18 mouse cellular contexts compared by ENCODE assay signal in genomic region chr4:41681176-41681575, GRCm38 (mm10). TPM values are rescaled to one million over a fixed set of nuclear protein-coding genes. Genes with fewer than 3 reads are reported as not detected.
A peak's percentile ranks its signal among the peaks of the same experiment; 100 is the strongest.
DNase-seq lines count a peak whose midpoint lies in the region; ATAC-seq lines count a peak whose summit lies in the region.
"Had no signal": no experiment of that assay in that cellular context is flagged by ENCODE, and none has a peak within 500 bp of the region (broad histone marks: within the 10 kb centered on the region; RNA-seq: fewer than 3 reads in every experiment).

No protein-coding gene starts in this region.

- H3K9me3 ChIP-seq in forebrain, embryonic 10.5 days = no peaks in the 10 kb centered on the region
- no peaks in the 10 kb centered on the region for H3K9me3 ChIP-seq in forebrain, embryonic 16.5 days (ENCODE audit: control insufficient read depth, low read length)
- H3K9me3 ChIP-seq in forebrain, embryonic 13.5 days (replicated peaks) = no peaks in the 10 kb centered on the region
- H3K9me3 ChIP-seq: heart, embryonic 13.5 days; stomach, embryonic 15.5 days had no signal

- peaks cover 32% of the 10 kb centered on the region for H3K27me3 ChIP-seq in forebrain, embryonic 10.5 days (ENCODE audit: poor library complexity, severe bottlenecking)
- H3K27me3 ChIP-seq in forebrain, embryonic 16.5 days (replicated peaks; ENCODE audit: control insufficient read depth, insufficient read depth, low read length) = no peaks in the 10 kb centered on the region
- no peaks in the 10 kb centered on the region for H3K27me3 ChIP-seq in forebrain, embryonic 13.5 days
- H3K27me3 ChIP-seq: Patski; stomach, embryonic 15.5 days had no signal

- H3K36me3 ChIP-seq in forebrain, embryonic 10.5 days (replicated peaks) = peaks cover 54% of the 10 kb centered on the region
- no peaks in the 10 kb centered on the region for H3K36me3 ChIP-seq in forebrain, embryonic 16.5 days (ENCODE audit: control insufficient read depth, insufficient read depth)
- 0 out of 2 replicates have a peak, but pooled peaks cover 8% of the 10 kb centered on the region for H3K36me3 ChIP-seq in forebrain, embryonic 13.5 days (ENCODE audit: poor library complexity, severe bottlenecking)
- H3K36me3 ChIP-seq: heart, embryonic 13.5 days; stomach, embryonic 15.5 days had no signal

- DNase-seq in forebrain, embryonic 10.5 days (ENCODE audit: extremely low spot score, low spot score) = no peak
- DNase-seq in layer of hippocampus, adult 8-10 months (ENCODE audit: low spot score in 2 of 2) = peak; percentile 60 to 70
- DNase-seq in layer of hippocampus, postnatal 25 days (ENCODE audit: extremely low spot score in 1 of 2, low spot score in 1 of 2) = no peak
- DNase-seq in brain, adult 2 months (ENCODE audit: low read depth, low spot score) = peak; percentile 87
- DNase-seq in urinary bladder, postnatal 14 days (ENCODE audit: low spot score) = no peak
- DNase-seq: adrenal gland, postnatal 14 days; heart, adult 11 months; heart, postnatal 4 days; lung, adult 18-20 months had no signal

- peak overlapping the region; percentile 12; the same call in 1 of the 2 replicates for H3K27ac ChIP-seq in forebrain, embryonic 10.5 days
- no peak overlapping the region for H3K27ac ChIP-seq in forebrain, embryonic 16.5 days (ENCODE audit: low read length)
- 0 out of 2 replicates have a peak overlapping the region, but pooled peaks have one; percentile 6 for H3K27ac ChIP-seq in forebrain, embryonic 13.5 days
- H3K27ac ChIP-seq: heart, embryonic 13.5 days; stomach, embryonic 15.5 days had no signal

- H3K4me1 ChIP-seq in forebrain, embryonic 10.5 days = peaks cover 87% of the 10 kb centered on the region
- H3K4me1 ChIP-seq in forebrain, embryonic 16.5 days (replicated peaks; ENCODE audit: control insufficient read depth, insufficient read depth, low read length) = peaks cover 65% of the 10 kb centered on the region
- peaks cover 77% of the 10 kb centered on the region for H3K4me1 ChIP-seq in forebrain, embryonic 13.5 days

- no peak overlapping the region for H3K9ac ChIP-seq in forebrain, embryonic 16.5 days (replicated peaks; ENCODE audit: low read depth, low read length)
- no peak overlapping the region for H3K9ac ChIP-seq in forebrain, embryonic 13.5 days
- H3K9ac ChIP-seq: heart, embryonic 13.5 days; stomach, embryonic 15.5 days had no signal

- no peak overlapping the region for H3K4me3 ChIP-seq in forebrain, embryonic 10.5 days
- H3K4me3 ChIP-seq in forebrain, embryonic 16.5 days (replicated peaks; ENCODE audit: low read length) = no peak overlapping the region
- H3K4me3 ChIP-seq in forebrain, embryonic 13.5 days = no peak overlapping the region
- H3K4me3 ChIP-seq: heart, embryonic 13.5 days; stomach, embryonic 15.5 days had no signal

- ATAC-seq in forebrain, embryonic 16.5 days = no peak
- no peak for ATAC-seq in forebrain, embryonic 13.5 days
- ATAC-seq: activated CD4-positive, CD25-positive, alpha-beta regulatory T cell, adult 4 months; intestine, embryonic 16.5 days; Patski had no signal

- no peak overlapping the region for H3K4me2 ChIP-seq in forebrain, embryonic 16.5 days (ENCODE audit: low read length)
- H3K4me2 ChIP-seq in forebrain, embryonic 13.5 days = no peak overlapping the region
- H3K4me2 ChIP-seq: heart, embryonic 13.5 days; stomach, embryonic 15.5 days had no signal

- WGBS in forebrain, embryonic 10.5 days = 81% methylated on average over 4 of the region's 4 CpGs
- WGBS in forebrain, embryonic 16.5 days = 34% methylated on average over 4 of the region's 4 CpGs
- WGBS in forebrain, embryonic 13.5 days = 47% methylated on average over 4 of the region's 4 CpGs

RNA-seq across cellular contexts. Expression of gene Cntfr, which starts 15.7 kb away (rescaled TPM):
- 19.4 and 21.9 TPM in 2 replicates for polyA plus RNA-seq in forebrain, embryonic 10.5 days (2016; fragmentation: Nextera tagmentation; extraction: Ambion mirVana)
- 12.3 and 16.7 TPM in 2 replicates for polyA plus RNA-seq in forebrain, embryonic 16.5 days (2015; fragmentation: Nextera tagmentation; extraction: Ambion mirVana)
- total RNA-seq in layer of hippocampus, adult 8-10 months (2022) = 10 to 100 TPM; 84.3 to 93.9 (median 90.2) TPM
- total RNA-seq in layer of hippocampus, postnatal 25 days (2021) = 10 to 100 TPM; 89.6 to 96.1 TPM
- 21.1 and 21.8 TPM in 2 replicates for polyA plus RNA-seq in forebrain, embryonic 13.5 days (2015; fragmentation: Nextera tagmentation; extraction: Ambion mirVana)
- total RNA-seq: megakaryocyte-erythroid progenitor cell, adult 5-6 weeks; neutrophil, adult 5-6 weeks had no signal
- polyA plus RNA-seq: activated CD4-positive, CD25-positive, alpha-beta regulatory T cell, adult 4 months had no signal

RNA-seq across cellular contexts. Expression of gene Il11ra1, which starts 18.6 kb away (rescaled TPM):
- polyA plus RNA-seq in forebrain, embryonic 10.5 days (2016; fragmentation: Nextera tagmentation; extraction: Ambion mirVana) = 82.0 and 90.0 TPM in 2 replicates
- 28.3 and 29.2 TPM in 2 replicates for polyA plus RNA-seq in forebrain, embryonic 16.5 days (2015; fragmentation: Nextera tagmentation; extraction: Ambion mirVana)
- total RNA-seq in layer of hippocampus, adult 8-10 months (2022) = 10 to 100 TPM; 39.9 to 44.4 (median 41.6) TPM
- total RNA-seq in layer of hippocampus, postnatal 25 days (2021) = 10 to 100 TPM; 40.0 to 44.8 TPM
- 28.1 and 30.7 TPM in 2 replicates for polyA plus RNA-seq in forebrain, embryonic 13.5 days (2015; fragmentation: Nextera tagmentation; extraction: Ambion mirVana)

RNA-seq across cellular contexts. Expression of gene Rpp25l, which starts 32.2 kb away (rescaled TPM):
- 97.3 and 98.1 TPM in 2 replicates for polyA plus RNA-seq in forebrain, embryonic 10.5 days (2016; fragmentation: Nextera tagmentation; extraction: Ambion mirVana)
- polyA plus RNA-seq in forebrain, embryonic 16.5 days (2015; fragmentation: Nextera tagmentation; extraction: Ambion mirVana) = 51.7 and 60.5 TPM in 2 replicates
- total RNA-seq in layer of hippocampus, adult 8-10 months (2022) = 10 to 100 TPM; 25.7 to 31.7 (median 30.2) TPM
- 10 to 100 TPM; 27.7 to 33.6 TPM for total RNA-seq in layer of hippocampus, postnatal 25 days (2021)
- polyA plus RNA-seq in forebrain, embryonic 13.5 days (2015; fragmentation: Nextera tagmentation; extraction: Ambion mirVana) = 80.7 and 83.8 TPM in 2 replicates

RNA-seq across cellular contexts. Expression of gene Enho, which starts 41.1 kb away (rescaled TPM):
- polyA plus RNA-seq in forebrain, embryonic 10.5 days (2016; fragmentation: Nextera tagmentation; extraction: Ambion mirVana) = 19.7 and 21.3 TPM in 2 replicates
- 51.5 and 68.4 TPM in 2 replicates for polyA plus RNA-seq in forebrain, embryonic 16.5 days (2015; fragmentation: Nextera tagmentation; extraction: Ambion mirVana)
- 10 to 100 TPM; 51.7 to 56.4 (median 54.1) TPM for total RNA-seq in layer of hippocampus, adult 8-10 months (2022)
- total RNA-seq in layer of hippocampus, postnatal 25 days (2021) = 10 to 100 TPM; 62.1 to 66.9 TPM
- 47.8 and 50.6 TPM in 2 replicates for polyA plus RNA-seq in forebrain, embryonic 13.5 days (2015; fragmentation: Nextera tagmentation; extraction: Ambion mirVana)
- total RNA-seq: megakaryocyte-erythroid progenitor cell, adult 5-6 weeks; neutrophil, adult 5-6 weeks had no signal
- polyA plus RNA-seq: activated CD4-positive, CD25-positive, alpha-beta regulatory T cell, adult 4 months had no signal

RNA-seq across cellular contexts. Expression of gene Dctn3, which starts 41.8 kb away (rescaled TPM):
- 141 and 142 TPM in 2 replicates for polyA plus RNA-seq in forebrain, embryonic 10.5 days (2016; fragmentation: Nextera tagmentation; extraction: Ambion mirVana)
- 304 and 315 TPM in 2 replicates for polyA plus RNA-seq in forebrain, embryonic 16.5 days (2015; fragmentation: Nextera tagmentation; extraction: Ambion mirVana)
- 100 to 1,000 TPM; 141 to 156 (median 152) TPM for total RNA-seq in layer of hippocampus, adult 8-10 months (2022)
- 100 to 1,000 TPM; 149 to 172 TPM for total RNA-seq in layer of hippocampus, postnatal 25 days (2021)
- polyA plus RNA-seq in forebrain, embryonic 13.5 days (2015; fragmentation: Nextera tagmentation; extraction: Ambion mirVana) = 259 and 262 TPM in 2 replicates

Comparison
In these comparisons a context has a peak if more than half of its experiments do, and no peak if none do; other contexts are left out.
1. DNase-seq: peak in layer of hippocampus, adult 8-10 months (2 of 2) and brain, adult 2 months (single experiment); none in forebrain, embryonic 10.5 days (single experiment), layer of hippocampus, postnatal 25 days (0 of 2) and urinary bladder, postnatal 14 days (single experiment).